Mouse (Mus musculus): ENCODE measurements around the gene 4930412O13Rik.

The 4930412O13Rik gene

GRCm38 (mm10) chr2:9903854-9904560 is 23.0 kb downstream of the 4930412O13Rik start:
- no peak for DNase-seq (ENCODE audit: low spot score)

- no peak for DNase-seq (ENCODE audit: low spot score)
These were observed 24.9 kb downstream of the 4930412O13Rik start for GRCm38 (mm10) chr2:9905995-9906394.

GRCm38 (mm10) chr2:9917602-9918001 is 36.5 kb downstream of the 4930412O13Rik start:
- no peak for DNase-seq (ENCODE audit: low spot score)

GRCm38 (mm10) chr2:9918691-9919471 is 37.8 kb downstream of the 4930412O13Rik start:
- DNase-seq (ENCODE audit: low spot score), result no peak

- DNase-seq (ENCODE audit: low spot score), result no peak
These were observed 45.3 kb downstream of the 4930412O13Rik start for GRCm38 (mm10) chr2:9926194-9926904.

- no peak for DNase-seq (ENCODE audit: low spot score)
These were observed 45.8 kb downstream of the 4930412O13Rik start for GRCm38 (mm10) chr2:9926905-9927283.

Measured in adipocyte (in vitro differentiated cells).